Mouse (Mus musculus): ENCODE measurements around the gene Fam107a. TPM values are rescaled to one million over a fixed set of nuclear protein-coding genes. Genes with fewer than 3 reads are reported as not detected.
A peak's percentile ranks its signal among the peaks of the same experiment; 100 is the strongest.
"Not testable (repeated sequence)": the region's sequence is repeated elsewhere in the genome, so short reads cannot be mapped to it uniquely, and the experiment has no call there.

Gene Fam107a
- polyA plus RNA-seq, 1 experiment from 2014 or later, result 0.18 TPM

DNA sequence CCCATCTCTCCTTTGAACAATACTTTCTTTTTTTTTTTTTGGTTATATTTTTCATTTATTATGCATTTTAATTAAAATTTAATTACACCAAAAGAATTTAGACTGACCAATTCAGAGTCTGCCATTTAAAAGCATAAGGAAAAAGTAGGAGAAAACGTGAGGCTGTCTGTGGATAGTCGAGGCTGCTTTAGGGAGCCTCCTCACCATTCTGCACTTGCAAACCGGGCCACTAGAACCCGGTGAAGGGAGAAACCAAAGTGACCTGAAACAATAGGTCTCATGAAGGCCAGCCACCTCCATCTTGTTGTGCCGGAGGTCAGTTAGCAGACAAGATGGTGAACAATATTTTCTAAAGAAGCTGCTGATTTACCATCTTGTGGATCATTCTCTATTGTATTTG lies 31.2 kb downstream of the Fam107a start:
- H3K9me3 ChIP-seq (ENCODE audit: control insufficient read depth, low read length); DNase-seq (ENCODE audit: low spot score); H3K4me2 ChIP-seq (ENCODE audit: low read length); H3K4me3 ChIP-seq (ENCODE audit: low read depth, low read length); H3K36me3 ChIP-seq (ENCODE audit: control insufficient read depth, insufficient read depth, low read length); H3K9ac ChIP-seq (ENCODE audit: low read length); H3K27ac ChIP-seq (ENCODE audit: low read depth); H3K27me3 ChIP-seq (replicated peaks; ENCODE audit: control insufficient read depth, insufficient read depth, low read length); H3K4me1 ChIP-seq (replicated peaks; ENCODE audit: control insufficient read depth, insufficient read depth, low read length): not testable (repeated sequence)
- ATAC-seq (replicated peaks; ENCODE audit: low FRiP score, low TSS enrichment, low read depth), result peak; percentile 95
- WGBS, result 84% methylated on average over 5 of the region's 5 CpGs

DNA sequence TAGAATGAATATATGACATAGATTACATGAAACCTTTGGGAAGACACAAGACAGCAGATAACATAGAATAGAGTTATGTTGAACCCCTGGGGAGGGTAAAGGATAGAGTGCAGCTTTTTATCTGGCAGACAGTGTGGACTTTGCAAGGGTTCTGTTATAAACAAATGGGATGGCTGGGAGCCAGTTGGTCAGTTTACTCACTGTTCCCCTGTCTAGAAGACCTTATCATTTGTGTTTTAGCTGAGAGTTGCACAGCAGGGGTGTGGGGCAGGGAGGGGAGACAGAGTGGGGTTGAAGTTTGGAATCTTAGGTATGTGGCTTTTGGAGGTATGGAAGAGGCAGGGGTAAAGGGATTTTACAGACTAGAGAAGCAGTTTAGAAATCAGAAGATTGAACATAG lies 34.0 kb downstream of the Fam107a start:
- ATAC-seq (replicated peaks; ENCODE audit: low FRiP score, low TSS enrichment, low read depth) (peak; percentile 60; the same call in 1 of the 2 replicates), DNase-seq (ENCODE audit: low spot score) (no peak)

DNA sequence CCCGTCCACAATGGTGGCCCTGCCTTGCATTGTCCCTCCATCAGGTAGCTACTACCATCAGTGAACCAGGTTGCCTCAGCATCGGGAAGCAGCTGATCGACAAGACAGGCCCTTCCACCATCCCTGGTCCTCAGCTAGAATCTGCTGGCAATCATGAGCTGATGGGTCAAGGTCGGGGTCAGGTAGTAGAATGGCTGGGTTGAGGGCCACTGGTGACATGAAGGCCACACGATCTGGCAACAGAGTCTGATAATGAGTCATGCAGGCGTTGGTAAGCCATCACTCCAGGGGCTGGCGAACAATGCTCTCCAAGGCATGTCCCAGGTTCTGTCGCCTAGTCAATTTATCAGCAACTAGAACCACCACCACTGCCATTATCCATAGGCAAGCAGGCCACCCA lies 46.5 kb downstream of the Fam107a start:
- H3K36me3 ChIP-seq (ENCODE audit: control insufficient read depth, insufficient read depth, low read length); ATAC-seq (replicated peaks; ENCODE audit: low FRiP score, low TSS enrichment, low read depth); H3K9me3 ChIP-seq (ENCODE audit: control insufficient read depth, low read length); H3K27me3 ChIP-seq (replicated peaks; ENCODE audit: control insufficient read depth, insufficient read depth, low read length); H3K9ac ChIP-seq (ENCODE audit: low read length); H3K27ac ChIP-seq (ENCODE audit: low read depth); H3K4me2 ChIP-seq (ENCODE audit: low read length); DNase-seq (ENCODE audit: low spot score); H3K4me1 ChIP-seq (replicated peaks; ENCODE audit: control insufficient read depth, insufficient read depth, low read length); H3K4me3 ChIP-seq (ENCODE audit: low read depth, low read length): not testable (repeated sequence)
- 89% methylated on average over 8 of the region's 8 CpGs for WGBS

More for the DNA sequence above, 34.0 kb downstream of the Fam107a start:
- Histone ChIP-seq H3K4me1 (replicated peaks; ENCODE audit: control insufficient read depth, insufficient read depth, low read length) (peaks cover 8% of the 10 kb centered on the region), H3K27me3 (replicated peaks; ENCODE audit: control insufficient read depth, insufficient read depth, low read length) (no peaks in the 10 kb centered on the region), H3K27ac (ENCODE audit: low read depth) (no peak overlapping the region), H3K36me3 (ENCODE audit: control insufficient read depth, insufficient read depth, low read length) (no peaks in the 10 kb centered on the region), H3K4me2 (ENCODE audit: low read length) (no peak overlapping the region), H3K9ac (ENCODE audit: low read length) (no peak overlapping the region), H3K4me3 (ENCODE audit: low read depth, low read length) (no peak overlapping the region), H3K9me3 (ENCODE audit: control insufficient read depth, low read length) (no peaks in the 10 kb centered on the region)

DNA sequence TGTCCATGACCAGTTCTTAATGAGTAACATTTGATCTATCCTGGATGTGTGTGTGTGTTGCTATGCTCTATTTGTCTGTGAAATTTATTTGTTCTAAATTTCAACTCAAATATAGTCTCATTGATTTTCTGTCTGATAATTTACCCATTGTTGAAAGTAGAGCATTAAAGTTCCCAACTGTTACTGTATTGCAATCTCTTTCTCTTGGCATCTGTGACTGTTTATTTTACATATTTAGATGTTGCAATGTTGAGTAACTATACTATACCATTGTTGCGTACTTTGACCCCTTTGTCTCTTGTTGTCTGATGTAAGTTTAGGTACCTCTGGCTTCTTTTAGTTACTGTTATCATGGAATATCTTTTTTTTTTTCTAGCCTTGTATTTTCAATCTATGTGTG lies 53.4 kb downstream of the Fam107a start:
- no peak for ATAC-seq (replicated peaks; ENCODE audit: low FRiP score, low TSS enrichment, low read depth)
- 91% methylated on average over 1 of the region's 1 CpGs for WGBS
- H3K36me3 ChIP-seq (ENCODE audit: control insufficient read depth, insufficient read depth, low read length), result no peaks in the 10 kb centered on the region
- H3K27ac ChIP-seq (ENCODE audit: low read depth), result no peak overlapping the region
- no peaks in the 10 kb centered on the region for H3K27me3 ChIP-seq (replicated peaks; ENCODE audit: control insufficient read depth, insufficient read depth, low read length)
- no peaks in the 10 kb centered on the region for H3K9me3 ChIP-seq (ENCODE audit: control insufficient read depth, low read length)
- H3K4me3 ChIP-seq (ENCODE audit: low read depth, low read length), result no peak overlapping the region
- no peak for DNase-seq (ENCODE audit: low spot score)
- no peaks in the 10 kb centered on the region for H3K4me1 ChIP-seq (replicated peaks; ENCODE audit: control insufficient read depth, insufficient read depth, low read length)
- no peak overlapping the region for H3K9ac ChIP-seq (ENCODE audit: low read length)
- no peak overlapping the region for H3K4me2 ChIP-seq (ENCODE audit: low read length)

DNA sequence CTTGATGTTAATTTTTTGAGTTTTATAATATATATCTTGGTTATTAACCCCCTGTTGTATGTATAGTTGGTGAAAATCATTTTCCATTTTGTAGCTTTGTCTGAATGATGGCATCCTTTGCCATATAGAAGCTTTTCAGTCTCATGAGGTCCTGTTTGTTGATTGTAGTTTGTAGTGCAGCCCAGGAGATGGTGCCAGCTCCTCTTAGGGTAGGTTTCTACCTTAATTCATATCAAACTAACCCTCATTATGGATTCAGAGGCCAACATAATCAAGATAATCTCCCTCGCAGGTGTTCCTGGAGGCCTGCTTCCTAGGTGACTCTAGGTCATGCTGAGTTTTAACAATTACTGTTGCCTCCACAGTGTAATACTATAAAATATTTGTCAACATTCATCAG lies 55.6 kb downstream of the Fam107a start:
- Histone ChIP-seq H3K27ac (ENCODE audit: low read depth) (no peak overlapping the region), H3K36me3 (ENCODE audit: control insufficient read depth, insufficient read depth, low read length) (no peaks in the 10 kb centered on the region), H3K4me2 (ENCODE audit: low read length) (no peak overlapping the region), H3K9me3 (ENCODE audit: control insufficient read depth, low read length) (no peaks in the 10 kb centered on the region), H3K4me3 (ENCODE audit: low read depth, low read length) (no peak overlapping the region), H3K27me3 (replicated peaks; ENCODE audit: control insufficient read depth, insufficient read depth, low read length) (no peaks in the 10 kb centered on the region), H3K9ac (ENCODE audit: low read length) (no peak overlapping the region), H3K4me1 (replicated peaks; ENCODE audit: control insufficient read depth, insufficient read depth, low read length) (no peaks in the 10 kb centered on the region)
- ATAC-seq (replicated peaks; ENCODE audit: low FRiP score, low TSS enrichment, low read depth) (no peak), DNase-seq (ENCODE audit: low spot score) (no peak)
- WGBS, result 62% methylated on average over 1 of the region's 1 CpGs

DNA sequence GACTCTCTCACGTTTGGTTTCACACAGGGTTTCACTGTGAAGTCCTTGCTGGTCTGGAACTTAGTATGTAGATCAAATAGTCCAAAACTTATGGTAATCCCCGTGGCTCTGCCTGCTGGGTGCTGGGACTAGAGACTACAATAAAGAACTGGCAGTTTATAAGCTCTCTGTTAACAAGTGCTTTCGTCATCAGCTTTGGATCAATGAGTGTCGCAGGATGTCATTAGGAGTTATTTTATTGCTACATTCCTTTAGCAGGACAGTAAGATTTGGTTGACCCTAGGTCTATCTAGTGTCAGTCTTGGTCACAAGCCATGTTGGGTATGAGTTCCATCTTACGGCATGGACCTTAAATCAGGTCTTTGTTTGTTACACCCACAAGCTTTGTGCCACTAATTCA lies 57.6 kb downstream of the Fam107a start:
- ATAC-seq (replicated peaks; ENCODE audit: low FRiP score, low TSS enrichment, low read depth) (no peak), DNase-seq (ENCODE audit: low spot score) (peak; percentile 21)
- Histone ChIP-seq H3K4me2 (ENCODE audit: low read length) (no peak overlapping the region), H3K27me3 (replicated peaks; ENCODE audit: control insufficient read depth, insufficient read depth, low read length) (no peaks in the 10 kb centered on the region), H3K4me3 (ENCODE audit: low read depth, low read length) (no peak overlapping the region), H3K27ac (ENCODE audit: low read depth) (no peak overlapping the region), H3K4me1 (replicated peaks; ENCODE audit: control insufficient read depth, insufficient read depth, low read length) (no peaks in the 10 kb centered on the region), H3K9ac (ENCODE audit: low read length) (no peak overlapping the region), H3K9me3 (ENCODE audit: control insufficient read depth, low read length) (no peaks in the 10 kb centered on the region), H3K36me3 (ENCODE audit: control insufficient read depth, insufficient read depth, low read length) (no peaks in the 10 kb centered on the region)
- WGBS, result 73% methylated on average over 5 of the region's 5 CpGs

DNA sequence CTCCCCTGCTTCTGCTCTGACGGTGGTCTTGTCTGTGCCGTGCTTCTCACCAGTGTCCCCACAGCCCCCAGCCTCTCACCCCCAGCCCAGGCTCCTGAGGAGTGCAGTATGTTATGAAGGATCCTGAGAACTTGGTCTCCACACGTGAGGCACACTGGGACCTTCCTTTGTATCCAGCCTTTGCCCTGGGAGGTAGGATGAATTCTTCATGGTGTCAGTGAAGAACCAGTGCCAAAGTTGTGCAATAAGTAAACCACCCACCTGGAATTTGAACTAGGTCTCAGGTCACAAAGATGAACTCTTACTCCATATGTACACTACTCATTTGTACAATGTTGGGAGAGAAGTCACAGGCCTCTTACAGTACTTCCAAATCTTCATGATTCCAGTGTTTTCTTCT lies 58.7 kb downstream of the Fam107a start, which contains the start of gene Acox2:
Gene Acox2 (minus strand): TSS at position 188 of the 400 bp plus-strand sequence.
- WGBS, result 65% methylated on average over 3 of the region's 3 CpGs
- H3K36me3 ChIP-seq (ENCODE audit: control insufficient read depth, insufficient read depth, low read length), result no peaks in the 10 kb centered on the region
- no peak within 1 kb of the TSS for H3K4me2 ChIP-seq (ENCODE audit: low read length)
- H3K4me3 ChIP-seq (ENCODE audit: low read depth, low read length), result no peak within 1 kb of the TSS
- no peak within 1 kb of the TSS for H3K9ac ChIP-seq (ENCODE audit: low read length)
- no peak for DNase-seq (ENCODE audit: low spot score)
- no peaks in the 10 kb centered on the region for H3K27me3 ChIP-seq (replicated peaks; ENCODE audit: control insufficient read depth, insufficient read depth, low read length)
- H3K9me3 ChIP-seq (ENCODE audit: control insufficient read depth, low read length), result no peaks in the 10 kb centered on the region
- no peak within 1 kb of the TSS for H3K27ac ChIP-seq (ENCODE audit: low read depth)
- no peaks in the 10 kb centered on the region for H3K4me1 ChIP-seq (replicated peaks; ENCODE audit: control insufficient read depth, insufficient read depth, low read length)
- no peak for ATAC-seq (replicated peaks; ENCODE audit: low FRiP score, low TSS enrichment, low read depth)

DNA sequence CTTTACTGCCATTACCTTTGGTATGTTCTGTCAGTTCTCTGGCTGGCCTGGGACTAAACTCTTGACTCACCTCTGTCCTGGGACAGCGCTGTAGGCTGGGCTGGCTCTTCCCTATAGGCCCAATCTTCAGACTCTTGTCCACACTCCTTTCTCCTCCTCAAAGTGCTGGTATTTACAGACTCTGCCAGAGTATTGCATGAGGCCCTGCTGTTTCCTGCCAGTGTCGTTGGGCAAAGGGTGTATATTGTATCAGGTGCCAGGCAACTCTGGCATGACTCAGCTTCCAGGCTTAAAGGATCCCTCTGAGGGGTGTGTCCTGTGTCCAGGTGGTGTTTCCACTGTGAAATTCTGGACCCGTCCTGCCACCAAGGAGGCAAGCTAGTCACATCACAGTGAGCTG lies 59.1 kb downstream of the Fam107a start:
- H3K9me3 ChIP-seq (ENCODE audit: control insufficient read depth, low read length), result no peaks in the 10 kb centered on the region
- H3K36me3 ChIP-seq (ENCODE audit: control insufficient read depth, insufficient read depth, low read length), result no peaks in the 10 kb centered on the region
- H3K27ac ChIP-seq (ENCODE audit: low read depth), result no peak overlapping the region
- H3K27me3 ChIP-seq (replicated peaks; ENCODE audit: control insufficient read depth, insufficient read depth, low read length), result no peaks in the 10 kb centered on the region
- H3K9ac ChIP-seq (ENCODE audit: low read length), result no peak overlapping the region
- H3K4me2 ChIP-seq (ENCODE audit: low read length), result no peak overlapping the region
- no peaks in the 10 kb centered on the region for H3K4me1 ChIP-seq (replicated peaks; ENCODE audit: control insufficient read depth, insufficient read depth, low read length)
- no peak for DNase-seq (ENCODE audit: low spot score)
- 66% methylated on average over 3 of the region's 3 CpGs for WGBS
- no peak overlapping the region for H3K4me3 ChIP-seq (ENCODE audit: low read depth, low read length)
- ATAC-seq (replicated peaks; ENCODE audit: low FRiP score, low TSS enrichment, low read depth), result no peak

DNA sequence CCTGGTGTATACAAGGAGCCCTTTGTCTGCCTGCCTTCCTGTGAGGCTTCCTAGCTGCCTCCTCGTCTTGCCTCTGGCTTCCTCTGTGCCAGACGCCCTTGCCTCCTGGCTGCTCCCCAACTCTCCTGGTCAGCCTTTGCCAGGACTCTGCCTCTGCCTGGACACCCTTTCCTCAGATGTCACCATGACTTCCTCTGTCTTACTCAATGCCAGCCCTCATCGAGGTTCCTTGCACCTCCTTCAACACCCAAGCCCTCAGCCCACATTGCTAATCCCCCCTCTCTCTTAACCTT lies 59.5 kb downstream of the Fam107a start:
- H3K4me1 ChIP-seq (replicated peaks; ENCODE audit: control insufficient read depth, insufficient read depth, low read length), result no peaks in the 10 kb centered on the region
- H3K4me2 ChIP-seq (ENCODE audit: low read length), result no peak overlapping the region
- ATAC-seq (replicated peaks; ENCODE audit: low FRiP score, low TSS enrichment, low read depth) (no peak), DNase-seq (ENCODE audit: low spot score) (no peak)
- H3K36me3 ChIP-seq (ENCODE audit: control insufficient read depth, insufficient read depth, low read length), result no peaks in the 10 kb centered on the region
- H3K27ac ChIP-seq (ENCODE audit: low read depth), result no peak overlapping the region
- H3K9ac ChIP-seq (ENCODE audit: low read length), result no peak overlapping the region
- WGBS, result 68% methylated on average over 3 of the region's 3 CpGs
- no peak overlapping the region for H3K4me3 ChIP-seq (ENCODE audit: low read depth, low read length)
- no peaks in the 10 kb centered on the region for H3K27me3 ChIP-seq (replicated peaks; ENCODE audit: control insufficient read depth, insufficient read depth, low read length)
- H3K9me3 ChIP-seq (ENCODE audit: control insufficient read depth, low read length), result no peaks in the 10 kb centered on the region
